Comparison of ENCODE assay signal across 8 mouse cellular contexts in the genomic region with DNA sequence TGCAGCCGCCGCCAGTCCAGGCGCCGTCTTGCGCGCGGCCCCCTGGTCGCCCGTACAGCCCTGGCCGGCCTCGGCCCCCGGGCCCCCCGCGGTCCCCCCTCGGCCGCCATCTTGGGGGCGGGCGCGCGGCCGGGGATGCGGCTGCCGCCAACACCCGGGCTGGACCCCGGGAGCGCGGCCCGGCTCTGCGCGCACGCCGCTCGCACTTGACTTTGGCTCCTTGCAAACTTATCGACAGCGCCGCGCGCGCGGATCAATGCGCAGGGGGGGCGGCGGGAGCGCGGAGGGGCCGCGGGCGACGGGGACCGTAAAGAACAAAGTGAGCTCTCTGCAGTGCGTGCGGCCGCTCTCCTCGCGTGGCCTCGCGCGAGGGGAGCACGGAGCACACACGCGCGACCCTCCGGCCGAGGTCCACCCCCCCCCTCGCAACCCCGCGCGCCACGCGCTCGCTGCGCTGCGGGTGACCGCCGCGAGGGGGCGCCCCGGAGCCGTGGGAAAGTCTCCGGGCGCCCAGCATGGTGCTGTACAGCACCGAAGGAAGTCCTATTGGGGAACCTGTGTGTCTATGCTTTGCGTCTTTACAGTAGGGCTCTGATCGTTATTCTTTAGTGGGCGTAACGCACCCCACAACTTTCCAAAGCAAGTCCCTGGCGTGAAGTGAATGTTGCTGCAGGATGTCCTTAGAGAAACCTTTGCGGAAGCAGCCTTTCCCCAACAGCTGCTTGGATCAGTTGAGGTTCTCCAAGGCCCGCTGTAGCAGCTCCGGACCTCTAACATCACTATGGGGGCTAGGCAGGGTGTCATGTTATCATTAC. TPM values are rescaled to one million over a fixed set of nuclear protein-coding genes. Genes with fewer than 3 reads are reported as not detected.
A peak's percentile ranks its signal among the peaks of the same experiment; 100 is the strongest.
DNase-seq lines count a peak whose midpoint lies in the region; ATAC-seq and TF ChIP-seq lines count a peak whose summit lies in the region.

A gene (minus strand): TSS at position 86 of the 815 bp plus-strand sequence.

- DNase-seq in brain, embryonic 14.5 days (ENCODE audit: low read depth), result peak; percentile 94
- peak; percentile 92 for DNase-seq in forebrain, embryonic 11.5 days (ENCODE audit: low spot score)
- DNase-seq in kidney, postnatal 14 days, result peak; percentile 88
- DNase-seq in liver, embryonic 13.5 days, result no peak
- DNase-seq in naive thymus-derived CD4-positive, alpha-beta T cell, adult 2 months (ENCODE audit: low read depth), result peak; percentile 54

- H3K4me2 ChIP-seq in forebrain, embryonic 11.5 days (ENCODE audit: low read depth, low read length, severe bottlenecking), result peak within 1 kb of the TSS; percentile 94
- peak within 1 kb of the TSS; percentile 94 for H3K4me2 ChIP-seq in heart, embryonic 15.5 days
- peak within 1 kb of the TSS; percentile 74 for H3K4me2 ChIP-seq in liver, embryonic 13.5 days
- H3K4me2 ChIP-seq in stomach, embryonic 14.5 days (replicated peaks; ENCODE audit: low read depth, low read length), result peak within 1 kb of the TSS; percentile 66

- H3K36me3 ChIP-seq in C2C12 (ENCODE audit: control insufficient read depth, insufficient read depth), result no peaks in the 10 kb centered on the region
- no peaks in the 10 kb centered on the region for H3K36me3 ChIP-seq in forebrain, embryonic 11.5 days (ENCODE audit: control insufficient read depth, insufficient read depth, low read length)
- no peaks in the 10 kb centered on the region for H3K36me3 ChIP-seq in heart, embryonic 15.5 days
- no peaks in the 10 kb centered on the region for H3K36me3 ChIP-seq in liver, embryonic 13.5 days
- H3K36me3 ChIP-seq in stomach, embryonic 14.5 days (ENCODE audit: control insufficient read depth, insufficient read depth, low read length), result no peaks in the 10 kb centered on the region

- H3K79me2 ChIP-seq in C2C12 (ENCODE audit: control insufficient read depth, insufficient read depth), result no peaks in the 10 kb centered on the region

- no peaks in the 10 kb centered on the region for H3K9me3 ChIP-seq in forebrain, embryonic 11.5 days (ENCODE audit: control insufficient read depth, low read length)
- no peaks in the 10 kb centered on the region for H3K9me3 ChIP-seq in heart, embryonic 15.5 days (replicated peaks)
- H3K9me3 ChIP-seq in liver, embryonic 13.5 days (replicated peaks), result no peaks in the 10 kb centered on the region
- H3K9me3 ChIP-seq in stomach, embryonic 14.5 days (ENCODE audit: control insufficient read depth, low read depth, low read length), result no peaks in the 10 kb centered on the region

- peak within 1 kb of the TSS; percentile 83 for H3K9ac ChIP-seq in forebrain, embryonic 11.5 days (ENCODE audit: low read length)
- peak within 1 kb of the TSS; percentile 70 for H3K9ac ChIP-seq in heart, embryonic 15.5 days
- H3K9ac ChIP-seq in liver, embryonic 13.5 days, result peak within 1 kb of the TSS; percentile 53
- H3K9ac ChIP-seq in stomach, embryonic 14.5 days (replicated peaks; ENCODE audit: low read depth, low read length), result peak within 1 kb of the TSS; percentile 68

- H3K4me3 ChIP-seq in C2C12 (ENCODE audit: insufficient read depth, poor library complexity, severe bottlenecking), result peak within 1 kb of the TSS; percentile 6
- H3K4me3 ChIP-seq in forebrain, embryonic 11.5 days (ENCODE audit: low read depth, low read length), result peak within 1 kb of the TSS; percentile 79
- H3K4me3 ChIP-seq in heart, embryonic 15.5 days, result peak within 1 kb of the TSS; percentile 85
- H3K4me3 ChIP-seq in liver, embryonic 13.5 days (replicated peaks), result peak within 1 kb of the TSS; percentile 66
- H3K4me3 ChIP-seq in stomach, embryonic 14.5 days (ENCODE audit: low read depth, low read length), result peak within 1 kb of the TSS; percentile 69

- no peaks in the 10 kb centered on the region for H3K79me3 ChIP-seq in C2C12 (ENCODE audit: low read depth)

- peak; percentile 94 for TF ChIP-seq CTCF in C2C12 (IDR thresholded peaks at IDR 0.05; ENCODE audit: control insufficient read depth, insufficient read depth, insufficient read length)
- peak; percentile 75 for TF ChIP-seq CTCF in brain, embryonic 14.5 days (IDR thresholded peaks at IDR 0.05; ENCODE audit: borderline replicate concordance, extremely low read depth, insufficient read depth, insufficient read length)

- ATAC-seq in forebrain, embryonic 11.5 days (replicated peaks; ENCODE audit: low FRiP score), result peak; percentile 81
- peak; percentile 85 for ATAC-seq in heart, embryonic 15.5 days (replicated peaks; ENCODE audit: insufficient number of reproducible peaks, insufficient read depth, low FRiP score, low read depth)
- peak; percentile 61 for ATAC-seq in liver, embryonic 13.5 days (ENCODE audit: low read depth)
- peak; percentile 89 for ATAC-seq in stomach, embryonic 14.5 days (ENCODE audit: insufficient number of reproducible peaks, insufficient read depth, low FRiP score, low read depth)

- peak within 1 kb of the TSS; percentile 58 for H3ac ChIP-seq in C2C12 (ENCODE audit: control insufficient read depth, insufficient read length, low read depth)

- TF ChIP-seq POLR2A in brain, embryonic 14.5 days (IDR thresholded peaks at IDR 0.05; ENCODE audit: borderline replicate concordance, extremely low read depth, insufficient read depth, insufficient read length, poor library complexity, severe bottlenecking), result peak; percentile 84

- 1% methylated on average over 77 of the region's 90 CpGs for WGBS in forebrain, embryonic 11.5 days
- 1% methylated on average over 81 of the region's 90 CpGs for WGBS in heart, embryonic 15.5 days
- under 1% methylated on average over 84 of the region's 90 CpGs for WGBS in liver, embryonic 13.5 days (ENCODE audit: insufficient replicate concordance)
- under 1% methylated on average over 82 of the region's 90 CpGs for WGBS in stomach, embryonic 14.5 days

- peak within 1 kb of the TSS; percentile 79 for H3K27ac ChIP-seq in forebrain, embryonic 11.5 days (ENCODE audit: low read depth, low read length)
- H3K27ac ChIP-seq in heart, embryonic 15.5 days, result peak within 1 kb of the TSS; percentile 79
- no peak within 1 kb of the TSS for H3K27ac ChIP-seq in liver, embryonic 13.5 days
- H3K27ac ChIP-seq in stomach, embryonic 14.5 days (ENCODE audit: low read length), result peak within 1 kb of the TSS; percentile 66

- peaks cover 28% of the 10 kb centered on the region for H3K4me1 ChIP-seq in forebrain, embryonic 11.5 days (replicated peaks; ENCODE audit: control insufficient read depth, insufficient read depth, low read length)
- H3K4me1 ChIP-seq in heart, embryonic 15.5 days (replicated peaks), result peaks cover 42% of the 10 kb centered on the region
- H3K4me1 ChIP-seq in liver, embryonic 13.5 days (replicated peaks), result peaks cover 31% of the 10 kb centered on the region
- H3K4me1 ChIP-seq in stomach, embryonic 14.5 days (ENCODE audit: control insufficient read depth, insufficient read depth, low read length), result peaks cover 16% of the 10 kb centered on the region; the same call in 1 of the 2 replicates

- H3K27me3 ChIP-seq in C2C12 (ENCODE audit: control insufficient read depth, insufficient read depth, insufficient read length), result peaks cover 89% of the 10 kb centered on the region
- peaks cover 11% of the 10 kb centered on the region for H3K27me3 ChIP-seq in forebrain, embryonic 11.5 days (ENCODE audit: control insufficient read depth, insufficient read depth, low read length)
- H3K27me3 ChIP-seq in heart, embryonic 15.5 days, result peaks cover 52% of the 10 kb centered on the region
- H3K27me3 ChIP-seq in liver, embryonic 13.5 days, result peaks cover 89% of the 10 kb centered on the region
- H3K27me3 ChIP-seq in stomach, embryonic 14.5 days (ENCODE audit: control insufficient read depth, insufficient read depth, low read length), result peaks cover 12% of the 10 kb centered on the region; the same call in 1 of the 2 replicates

TF ChIP-seq in C2C12, 6 proteins besides CTCF, POLR2A, EP300 and RAD21:
- TF ChIP-seq FOSL1 (IDR thresholded peaks at IDR 0.05; ENCODE audit: insufficient read depth, low read length, poor library complexity, severe bottlenecking), result no peak
- no peak for TF ChIP-seq MYOG (IDR thresholded peaks at IDR 0.05; ENCODE audit: control insufficient read depth, extremely low read depth, insufficient read length)
- no peak for TF ChIP-seq MAX (IDR thresholded peaks at IDR 0.05)
- TF ChIP-seq USF1 (IDR thresholded peaks at IDR 0.05; ENCODE audit: low read depth), result no peak
- no peak for TF ChIP-seq MYOD1 (IDR thresholded peaks at IDR 0.05; ENCODE audit: control insufficient read depth, insufficient read length, low read depth)
- TF ChIP-seq CEBPB (IDR thresholded peaks at IDR 0.05; ENCODE audit: low read depth), result no peak

RNA-seq across cellular contexts. Expression of the gene that starts here (rescaled TPM):
- polyA plus RNA-seq in C2C12 (2012; fragmentation: generic; extraction: Trizol), result 0.08 TPM
- polyA plus RNA-seq in brain, embryonic 14.5 days (2012; rRNA removed), result 50.2 and 52.6 TPM in 2 replicates
- polyA plus RNA-seq in forebrain, embryonic 11.5 days (2014; fragmentation: Nextera tagmentation; extraction: Ambion mirVana), result 11.3 and 13.2 TPM in 2 replicates
- polyA plus RNA-seq in heart, embryonic 15.5 days (2015; fragmentation: Nextera tagmentation; extraction: Ambion mirVana), result 3.9 and 4.1 TPM in 2 replicates
- 0.59 and 0.88 TPM in 2 replicates for polyA plus RNA-seq in liver, embryonic 13.5 days (2015; fragmentation: Nextera tagmentation; extraction: Ambion mirVana)
- polyA plus RNA-seq in stomach, embryonic 14.5 days (2014; fragmentation: Nextera tagmentation; extraction: Ambion mirVana), result 9.0 and 9.6 TPM in 2 replicates

Comparison
In these comparisons a context has a peak if more than half of its experiments do, and no peak if none do; other contexts are left out.
1. Peak in ATAC-seq, H3K4me3 ChIP-seq, H3K9ac ChIP-seq and H3K4me2 ChIP-seq in liver, embryonic 13.5 days; RNA of the gene not detected or under 1 TPM.
2. H3K4me3 ChIP-seq: peak in every context shown above with its lines; median percentile 85 in heart, embryonic 15.5 days; 79 in forebrain, embryonic 11.5 days; 69 in stomach, embryonic 14.5 days; 66 in liver, embryonic 13.5 days; 6 in C2C12.